Mouse (Mus musculus) embryonic fibroblast, embryonic 13.5 days (primary cell): ENCODE results near the gene Relb.

Source experiments
- CTCF ChIP-seq: IDR thresholded peaks from 2 replicates; pipeline ENCODE4 v1.5.1; 2011; ENCODE audit warnings: mild to moderate bottlenecking, control low read depth, low read length, moderate library complexity, borderline replicate concordance; ENCODE audit not compliant: insufficient read depth
- POLR2A ChIP-seq: IDR thresholded peaks from 2 replicates; pipeline ENCODE4 v1.6.1; 2011; ENCODE audit warnings: low read depth, mild to moderate bottlenecking, control low read depth, low read length, moderate library complexity

- TF ChIP-seq CTCF (no peak), POLR2A (no peak)
Measured at GRCm38 (mm10) chr7:19673083-19673699, 44.0 kb upstream of the Relb start.
